Mouse (Mus musculus) frontal cortex, adult 2 months (tissue): ENCODE measurements around the gene Erich6. TPM values are rescaled to one million over a fixed set of nuclear protein-coding genes. Genes with fewer than 3 reads are reported as not detected.
A peak's percentile ranks its signal among the peaks of the same experiment; 100 is the strongest.

Source experiments
- DNase-seq, 2 experiments: peaks; one replicate each; pipeline ENCODE4 v3.0.0; 2022; ENCODE audit warnings: low spot score in 1 of 2; ENCODE audit errors: extremely low spot score in 1 of 2
- polyA plus RNA-seq: library from polyadenylated mRNA; depleted of rRNA; stranded (reverse); fragments of >200 nt; gene quantifications from 2 replicates; pipeline ENCODE4 v1.2.3, GENCODE M21; 2012; rRNA removed

Gene Erich6
- 1.8 and 2.0 TPM in 2 replicates for polyA plus RNA-seq

DNA sequence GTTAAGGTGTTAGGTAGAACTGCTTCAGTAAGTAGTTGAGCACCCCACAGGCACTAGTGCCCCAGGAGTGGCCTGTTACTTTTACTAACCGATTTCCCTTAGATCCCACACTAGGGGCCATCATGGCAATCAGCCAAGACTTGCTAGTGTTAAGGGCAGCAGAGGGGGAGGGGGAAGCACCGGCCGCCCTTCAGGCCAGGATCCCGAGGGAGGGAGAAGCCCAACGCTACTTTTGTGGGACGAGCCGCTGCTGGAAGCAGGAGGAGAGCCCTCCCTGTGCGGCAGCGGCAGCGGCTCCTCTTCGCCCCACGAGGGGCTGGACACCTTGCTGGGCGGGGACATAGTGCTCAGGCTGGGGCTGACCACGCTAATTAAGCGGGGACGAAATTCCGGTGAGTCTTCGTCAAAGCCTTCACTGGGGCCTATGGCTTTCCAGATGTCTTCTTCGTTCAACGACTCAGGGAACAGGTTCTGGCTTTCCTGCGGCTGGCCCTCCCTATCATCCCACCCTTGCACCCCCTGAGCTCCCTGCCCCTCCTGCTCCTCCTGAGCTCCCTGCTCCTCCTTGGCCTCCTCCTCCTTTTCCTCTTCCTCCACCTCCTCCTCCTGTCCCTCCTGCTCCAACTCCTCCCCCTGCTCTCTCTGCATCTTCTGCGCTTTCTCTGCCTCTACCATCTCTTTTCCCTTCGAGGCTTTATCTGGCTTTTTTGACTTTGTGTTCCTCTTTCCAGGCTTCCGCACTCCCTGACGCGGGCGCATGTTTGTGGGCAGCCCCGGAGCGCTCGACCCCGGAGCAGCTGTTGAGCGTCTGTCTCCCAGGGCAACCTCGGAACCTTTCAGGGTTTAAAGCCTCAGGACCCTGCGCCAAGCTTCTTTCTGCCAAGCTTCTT, at the start of gene Erich6:
TSS of gene Erich6 (minus strand) at position 802 of the 890 bp plus-strand sequence.
- peak in 1 of 2 experiments; percentile 26 for DNase-seq

DNA sequence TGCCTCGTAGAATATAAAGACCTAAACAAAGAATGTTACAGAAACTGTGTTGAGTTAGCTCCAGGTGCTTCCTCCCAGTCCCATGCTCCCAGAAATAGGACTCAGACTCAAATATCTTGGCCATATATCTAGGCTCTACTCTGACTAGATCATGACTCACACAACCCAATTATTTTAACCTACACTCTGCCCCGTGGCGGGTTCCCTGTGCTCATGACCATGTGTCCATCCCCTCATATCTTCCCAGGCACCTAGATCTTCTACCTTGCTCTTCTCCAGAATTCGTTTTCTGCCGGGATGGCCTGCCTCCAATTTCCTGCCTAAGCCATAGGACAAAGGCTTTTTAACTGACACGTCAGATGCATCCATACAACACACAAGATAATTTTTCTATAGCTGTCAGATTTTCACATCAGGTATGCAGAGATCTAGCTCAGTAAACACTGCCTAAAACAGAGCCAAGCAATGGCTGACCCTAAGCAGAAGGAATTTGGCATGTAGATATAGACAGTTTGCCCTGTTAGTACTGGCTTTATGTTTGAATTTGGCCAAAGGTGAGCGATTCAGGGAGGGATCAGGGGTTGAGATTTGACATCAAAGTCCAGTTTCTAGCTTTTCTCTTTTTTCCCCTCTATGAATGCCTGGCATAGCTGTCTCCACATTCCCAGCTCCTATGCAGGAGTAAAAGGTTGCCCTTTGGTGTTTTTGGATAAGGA, 49.4 kb upstream of the Erich6 start:
- no peak for DNase-seq

DNA sequence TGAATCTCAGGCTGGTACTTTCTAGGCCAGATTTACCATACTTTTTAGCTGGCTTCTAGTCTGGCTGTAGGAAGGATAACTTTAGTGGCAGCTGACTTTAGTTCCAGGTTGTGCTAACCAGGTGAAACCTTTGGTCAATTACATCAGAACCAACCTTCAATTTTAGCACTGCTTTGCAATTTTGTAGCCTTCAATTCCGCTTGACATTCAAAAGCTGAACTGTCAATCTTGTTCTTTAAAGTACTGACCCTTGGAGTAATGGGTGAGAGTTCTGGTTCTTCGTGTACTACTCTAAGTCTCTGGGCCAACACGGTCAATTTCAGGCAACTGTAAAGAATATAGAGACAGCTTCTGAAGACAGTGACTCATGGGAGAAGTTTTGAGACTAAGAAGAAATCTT, 48.4 kb upstream of the Erich6 start:
- DNase-seq: no peak

DNA sequence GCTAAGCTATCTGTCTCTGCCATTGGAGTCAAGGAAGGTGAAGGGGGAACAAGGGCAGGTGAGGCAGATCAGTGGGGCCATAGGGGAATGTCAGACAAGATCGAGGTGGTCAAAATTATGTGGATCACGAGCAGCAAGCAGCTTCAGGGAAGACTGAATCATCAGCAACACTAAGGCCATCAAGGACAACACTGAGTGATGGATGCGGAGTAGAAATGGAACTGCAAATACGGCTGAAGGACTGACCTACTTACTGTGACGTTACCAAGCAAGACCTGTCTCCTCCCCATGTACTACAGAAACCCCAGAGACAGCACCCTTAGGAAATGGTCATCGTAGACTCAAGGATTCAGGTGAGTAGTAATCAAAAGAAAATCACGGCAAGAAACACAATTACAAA, 46.3 kb upstream of the Erich6 start:
- DNase-seq: no peak

DNA sequence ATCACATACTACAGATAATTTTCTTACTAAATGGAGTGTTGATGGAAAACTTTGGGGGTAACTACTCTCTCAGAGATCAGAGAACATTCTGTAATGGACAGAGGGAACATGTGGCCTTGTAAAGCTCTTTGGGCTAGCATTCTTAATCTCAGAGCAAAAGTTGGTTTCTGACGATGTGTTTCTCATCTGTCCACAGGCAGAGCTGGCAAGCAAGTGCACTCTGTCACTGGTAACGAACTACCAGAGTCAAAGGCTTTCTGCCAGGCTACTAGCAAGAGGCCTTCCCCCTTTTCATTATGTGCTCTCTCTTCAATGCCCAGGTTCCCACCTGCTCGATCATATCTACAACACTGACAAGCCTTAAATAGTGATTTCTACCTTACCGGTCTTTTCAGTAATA, 45.3 kb upstream of the Erich6 start:
- no peak for DNase-seq

DNA sequence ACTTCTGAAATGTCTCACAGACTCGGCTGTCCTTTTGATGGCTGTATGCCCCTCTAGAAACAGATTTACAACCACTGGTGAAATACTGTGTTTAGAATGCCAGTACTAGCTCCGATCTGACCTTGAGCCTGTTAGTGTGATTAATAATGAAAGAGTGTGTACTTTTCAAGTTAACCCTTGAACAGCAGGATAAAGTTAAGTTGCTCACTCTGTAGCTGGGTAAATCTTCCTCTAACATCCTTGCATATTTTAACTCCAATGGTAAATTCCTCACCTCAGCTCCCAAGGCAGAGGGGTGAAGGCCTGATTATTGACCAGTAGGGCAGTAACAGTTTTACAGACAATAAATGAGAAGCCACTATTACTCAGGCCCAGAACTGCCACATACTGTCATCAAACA, 44.8 kb upstream of the Erich6 start:
- no peak for DNase-seq

DNA sequence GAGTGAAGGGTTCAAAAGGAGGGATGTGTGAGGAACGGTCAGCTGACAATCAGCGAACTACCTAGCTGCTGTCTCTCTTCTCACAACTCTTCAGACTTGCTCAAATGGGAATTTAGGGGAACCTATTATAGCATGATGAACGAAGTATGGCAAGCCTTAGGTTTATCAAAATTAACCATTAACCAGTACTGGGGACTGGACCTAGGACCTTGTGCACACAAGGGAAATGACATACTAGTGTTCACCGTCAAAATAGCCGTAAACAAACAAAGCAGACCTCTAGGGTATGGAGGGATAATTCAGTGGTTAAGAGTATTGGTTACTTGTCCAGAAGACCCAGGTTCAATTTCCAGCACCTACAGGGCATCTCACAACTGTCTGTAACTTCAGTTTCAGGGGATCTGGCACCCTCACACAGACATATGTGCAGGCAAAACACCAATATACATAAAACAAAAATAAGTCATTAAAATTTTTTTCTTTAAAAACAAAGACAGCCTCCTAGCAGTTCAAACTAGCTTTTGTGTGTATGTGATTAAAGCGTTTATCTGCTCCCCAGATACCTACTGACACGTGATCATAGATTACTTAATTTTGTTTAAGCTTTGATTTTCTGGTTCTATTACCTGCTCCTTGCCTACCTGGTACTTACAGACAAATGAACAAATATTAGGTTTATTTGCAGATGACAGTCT, 44.1 kb upstream of the Erich6 start:
- DNase-seq: no peak

DNA sequence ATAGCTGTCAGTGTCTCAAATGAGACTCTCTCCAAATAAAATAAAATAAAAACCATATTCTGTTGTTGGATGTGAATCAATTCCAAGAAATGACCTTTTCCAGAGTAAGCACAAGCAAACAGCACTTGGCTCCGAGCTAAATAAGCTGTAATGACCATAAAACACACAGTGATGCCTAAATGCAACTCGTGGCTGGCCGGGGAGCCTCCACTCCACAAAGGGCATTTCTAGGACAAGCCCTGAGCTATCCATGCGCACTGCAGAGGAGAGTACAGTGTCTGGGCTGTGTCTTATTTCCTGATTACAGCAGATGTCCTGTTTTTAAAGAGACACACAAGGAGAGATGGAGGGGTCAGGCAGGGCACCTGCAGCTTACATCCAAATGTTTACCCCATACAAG, 43.0 kb upstream of the Erich6 start:
- DNase-seq: no peak

DNA sequence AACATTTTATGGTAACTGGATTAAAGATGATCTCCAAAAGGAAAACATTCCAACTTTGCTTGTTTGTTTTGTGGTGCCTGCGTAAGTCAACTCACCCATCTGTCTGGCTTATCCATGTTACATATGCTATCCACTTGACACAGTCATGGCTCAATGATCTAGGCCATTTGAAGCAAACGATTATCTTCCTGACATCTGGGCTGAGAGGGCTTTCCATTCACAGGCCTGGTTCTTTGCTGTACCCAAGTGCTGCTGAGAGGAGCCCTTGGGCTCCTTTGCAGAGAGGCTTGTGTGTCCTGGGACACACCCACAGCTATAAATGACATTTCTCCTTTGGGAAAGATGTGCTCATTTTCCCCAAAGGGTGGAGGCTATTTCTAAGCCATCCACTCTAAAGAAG, 41.9 kb upstream of the Erich6 start:
- no peak for DNase-seq

DNA sequence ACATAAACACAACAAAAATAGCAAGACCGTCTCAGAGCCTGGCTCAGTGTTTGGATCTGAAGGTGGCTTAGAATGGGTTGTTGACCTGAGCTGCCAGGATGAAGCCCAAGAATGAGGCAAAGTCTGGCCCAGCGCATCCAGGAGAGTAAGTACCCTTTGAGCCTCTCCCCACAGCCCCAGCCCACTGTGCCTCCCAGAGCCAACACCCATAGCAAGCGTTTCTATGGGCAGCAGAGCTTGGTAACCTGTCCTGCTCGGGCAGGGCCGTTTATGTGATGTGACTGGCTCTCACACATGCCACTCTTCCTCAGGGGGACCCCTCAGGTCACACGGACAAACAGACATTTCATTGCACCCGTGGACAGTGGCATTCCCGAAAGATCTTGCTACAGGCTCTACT, 41.4 kb upstream of the Erich6 start:
- DNase-seq: no peak

DNA sequence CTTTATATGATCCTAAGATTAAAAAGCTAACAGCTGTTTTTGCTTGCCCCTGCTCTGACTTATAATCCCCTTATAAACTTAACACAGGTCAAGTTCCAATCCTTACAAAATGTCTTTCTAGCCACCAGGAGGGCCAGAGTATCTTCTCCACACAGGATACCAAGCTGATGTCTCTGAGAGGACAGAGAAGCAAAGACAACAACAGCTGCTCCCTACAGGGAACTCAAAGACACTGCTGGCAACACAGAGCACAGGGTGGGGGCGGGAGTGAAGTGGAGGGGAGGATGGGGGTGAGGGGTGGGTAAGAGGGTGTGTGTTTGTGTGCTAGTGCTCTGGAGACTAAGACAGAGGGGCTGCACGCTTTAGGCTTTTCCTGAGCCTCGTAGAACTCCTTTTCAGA, 40.6 kb upstream of the Erich6 start:
- no peak for DNase-seq

DNA sequence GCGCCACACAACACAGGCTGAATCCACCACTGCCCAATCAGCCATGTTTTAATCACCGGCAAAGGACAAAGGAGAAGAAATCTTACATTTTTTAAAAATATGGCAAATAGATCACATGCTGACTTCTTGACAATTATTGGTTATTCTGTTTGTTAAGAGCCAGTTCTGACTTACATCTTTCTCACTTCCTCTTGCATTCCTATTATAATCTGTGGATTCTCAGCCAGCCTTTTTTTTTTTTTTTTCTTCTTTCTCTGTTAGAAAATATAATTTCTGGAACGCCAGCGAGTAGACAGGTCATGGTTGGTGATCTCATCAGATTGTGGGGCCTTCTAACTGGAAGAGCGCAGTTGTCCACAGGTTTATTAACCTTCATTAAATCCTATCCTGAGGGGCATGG, 36.3 kb upstream of the Erich6 start:
- DNase-seq: no peak

DNA sequence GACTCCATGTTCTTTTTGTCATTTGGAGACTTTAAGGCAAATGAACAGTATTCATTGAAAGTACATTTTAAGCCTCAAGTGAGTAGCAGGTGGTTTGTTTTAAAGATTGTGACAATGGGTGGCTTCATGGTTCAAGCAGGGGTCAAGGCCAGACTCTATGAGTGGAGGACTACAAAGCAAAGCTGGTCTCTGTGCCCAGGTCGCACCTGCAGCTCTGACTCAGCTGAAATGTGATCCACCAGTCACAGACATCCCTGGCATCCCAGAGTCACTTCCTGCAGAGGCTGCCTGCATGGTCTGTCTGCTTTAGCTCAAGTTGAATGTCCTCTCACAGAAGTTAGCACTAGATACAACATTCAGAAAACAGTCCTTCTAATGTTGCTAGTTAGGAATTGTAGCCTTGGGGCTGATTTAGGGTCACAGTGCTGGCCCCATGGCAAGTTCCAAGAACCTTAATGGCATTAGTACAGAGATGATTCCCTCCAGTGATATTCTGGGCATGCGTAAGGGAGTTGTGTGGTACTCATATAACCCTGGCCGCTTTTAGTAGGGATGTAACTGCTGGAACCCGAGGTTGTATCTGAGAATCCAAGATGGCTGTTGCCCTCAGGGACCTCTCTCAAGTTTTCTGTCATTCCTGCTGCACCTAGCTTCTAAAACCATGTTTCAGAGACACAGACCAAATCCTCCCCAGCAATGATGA, 35.6 kb upstream of the Erich6 start:
- no peak for DNase-seq

DNA sequence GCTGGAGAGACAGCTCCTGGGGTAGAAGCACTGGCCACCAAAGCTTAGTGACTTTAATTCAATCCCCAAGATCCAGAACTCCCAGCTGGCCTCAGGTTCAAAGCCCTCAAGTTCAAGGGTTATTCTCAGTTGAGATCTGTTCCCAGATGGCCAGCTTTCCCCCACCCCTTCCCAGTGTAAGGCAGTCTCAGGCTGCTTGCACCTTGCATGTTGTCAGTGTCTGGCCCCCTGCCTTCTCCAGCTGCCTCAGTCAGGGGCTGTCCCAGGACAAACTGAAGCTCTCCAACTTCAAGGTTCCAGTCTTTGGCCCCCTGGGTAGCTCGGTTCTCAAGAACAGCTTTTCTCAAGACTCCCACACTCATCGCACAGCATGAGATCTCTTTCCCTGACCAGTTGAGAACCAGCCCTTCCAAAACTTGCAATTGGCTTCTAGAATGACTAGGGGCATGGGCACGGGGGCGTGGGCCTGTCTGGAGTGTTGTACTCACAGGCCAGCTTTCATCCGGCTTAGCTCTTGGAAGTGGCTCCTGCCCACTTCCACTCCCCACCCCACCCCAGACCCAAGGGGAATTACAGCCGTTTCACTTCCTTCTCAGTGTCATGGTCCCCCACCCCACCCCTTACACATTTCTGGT, 34.7 kb upstream of the Erich6 start:
- no peak for DNase-seq

DNA sequence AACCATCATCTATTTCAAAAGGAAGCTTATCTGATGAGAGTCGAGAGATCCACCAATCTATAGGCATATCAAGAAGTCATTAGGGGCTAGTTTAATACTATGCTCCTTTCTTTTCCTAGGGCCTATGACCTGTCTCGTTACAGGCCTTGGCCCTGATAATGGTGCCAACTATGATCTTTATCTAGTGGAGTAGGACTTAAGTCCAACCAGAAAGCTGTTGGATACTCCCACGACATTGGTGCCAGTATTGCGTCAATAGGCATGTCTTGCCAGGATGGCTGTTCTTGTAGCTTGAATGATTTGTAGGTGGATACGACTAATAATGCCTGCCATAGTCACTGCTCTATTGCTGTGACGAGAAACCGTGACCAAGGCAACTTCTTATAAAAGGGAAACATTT, 27.0 kb upstream of the Erich6 start:
- no peak for DNase-seq

DNA sequence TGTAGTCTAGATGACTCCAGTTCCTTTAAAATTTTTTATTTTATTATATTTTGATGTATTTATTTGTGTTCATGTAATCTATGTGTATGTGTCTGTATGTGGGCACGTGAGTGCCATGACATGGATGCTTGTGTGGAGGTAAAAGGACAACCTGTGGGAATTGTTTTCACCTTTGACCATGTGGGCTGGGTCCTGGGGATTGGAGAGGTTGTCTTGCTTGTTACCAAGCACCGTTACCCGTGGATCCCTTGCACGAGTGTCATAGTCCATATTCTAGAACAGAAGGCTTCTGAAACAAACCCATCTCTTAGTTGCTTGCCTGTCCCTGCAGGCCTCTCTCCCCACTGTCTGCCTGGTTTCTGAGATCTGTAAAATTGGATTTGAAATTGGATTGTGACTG, 23.6 kb upstream of the Erich6 start:
- no peak for DNase-seq

DNA sequence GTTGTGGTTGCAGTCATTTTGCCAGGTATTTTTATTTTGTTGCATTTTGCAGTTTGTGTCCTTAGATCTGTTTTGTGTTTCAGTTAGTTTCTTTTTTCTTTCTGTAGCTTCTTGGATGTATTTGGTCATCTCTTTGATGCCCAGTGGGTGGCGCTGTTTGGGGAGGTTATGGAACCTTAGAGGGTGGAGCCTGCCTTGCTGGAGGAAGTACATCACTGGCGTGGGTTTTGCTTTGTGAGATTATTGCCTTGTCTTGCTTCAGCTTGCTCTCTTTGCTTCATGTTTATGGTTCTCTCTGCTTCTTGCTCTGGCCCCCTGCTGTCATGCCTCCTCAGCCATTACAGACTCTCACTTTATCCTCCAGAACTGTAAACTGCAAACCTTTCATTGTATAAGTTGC, 20.3 kb upstream of the Erich6 start:
- peak in 1 of 2 experiments; percentile 22 for DNase-seq

DNA sequence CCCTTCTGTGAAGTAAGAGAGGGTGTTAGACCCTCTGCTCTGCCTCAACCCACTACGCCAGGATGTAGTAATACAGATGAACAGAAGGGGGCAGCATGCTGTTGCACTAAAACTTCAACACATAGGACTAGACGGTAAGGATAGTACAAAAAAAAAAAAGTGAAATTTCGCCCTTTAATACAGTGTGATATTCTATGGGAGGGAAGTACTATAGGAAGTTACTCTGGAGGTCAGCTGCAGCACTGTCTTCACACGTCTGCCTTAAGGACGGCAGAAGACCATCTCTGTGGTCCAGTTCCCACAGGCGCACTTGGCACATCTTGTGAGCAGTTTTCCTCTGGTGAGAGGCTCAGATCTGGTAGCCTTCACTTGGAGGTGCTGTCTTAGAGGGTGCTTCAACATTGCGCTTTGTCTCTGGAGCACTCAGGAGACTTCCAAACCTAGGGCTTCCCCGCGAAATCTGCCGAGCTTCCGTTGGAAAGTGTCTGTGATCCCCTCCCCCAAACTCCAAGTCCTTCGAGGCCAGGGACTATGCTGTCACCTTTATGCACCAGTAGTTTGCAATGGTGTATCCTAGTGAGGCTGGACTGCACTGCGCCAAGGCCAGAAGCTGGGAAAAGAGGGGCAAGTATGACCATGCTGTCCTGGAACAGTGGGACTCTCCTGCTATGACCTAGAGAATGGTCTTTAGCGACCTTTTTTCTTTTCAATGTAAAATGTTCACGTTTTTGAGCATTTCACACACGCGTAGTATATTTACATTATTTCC, 18.5 kb upstream of the Erich6 start:
- DNase-seq: peak in 1 of 2 experiments; percentile 89

DNA sequence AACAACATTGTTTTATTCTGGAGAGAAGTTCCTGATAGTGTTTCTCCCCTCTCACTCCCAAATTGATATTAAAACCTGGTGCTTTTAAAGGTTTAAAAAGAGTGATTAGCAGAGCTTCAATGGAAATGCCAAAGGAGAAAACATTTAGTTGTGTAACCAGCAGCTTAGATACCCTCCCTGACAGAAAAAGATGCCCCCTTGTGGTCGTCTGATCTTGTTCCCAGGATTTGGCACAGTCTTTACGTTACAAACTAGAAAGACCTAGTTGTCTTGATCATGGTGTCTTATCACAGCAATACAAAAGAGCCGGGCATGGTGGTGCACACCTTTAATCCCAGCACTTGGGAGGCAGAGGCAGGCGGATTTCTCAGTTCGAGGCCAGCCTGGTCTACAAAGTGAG, 16.9 kb upstream of the Erich6 start:
- DNase-seq: peak in 1 of 2 experiments; percentile 41

DNA sequence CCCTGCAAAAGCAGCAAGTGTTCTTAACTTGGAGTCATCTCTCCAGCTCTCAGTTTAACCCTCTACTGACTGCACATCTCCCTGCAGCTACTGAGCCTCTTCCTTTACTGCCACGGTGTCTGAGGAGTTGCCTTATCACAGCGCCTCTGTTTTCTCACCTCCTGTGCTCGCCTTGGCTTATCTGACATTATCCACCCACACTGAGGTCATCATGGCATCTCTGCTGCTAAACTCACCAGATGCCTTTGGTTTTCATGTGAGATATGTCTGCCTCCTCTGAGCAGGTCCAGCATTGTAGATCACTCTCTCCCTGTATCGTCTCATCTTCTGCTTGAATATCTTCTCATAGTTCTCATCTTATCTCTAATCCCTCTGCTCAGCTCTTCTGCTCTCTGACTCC, 13.3 kb upstream of the Erich6 start:
- DNase-seq: no peak
